Mouse (Mus musculus) brain, embryonic 14.5 days (tissue): ENCODE results near the gene Med13.

Experiments used
- CTCF ChIP-seq: fragments of 200-500 bp; IDR thresholded peaks from 2 replicates; pipeline ENCODE4 v1.5.1; 2012; ENCODE audit warnings: inconsistent platforms, mild to moderate bottlenecking, moderate library complexity, borderline replicate concordance; ENCODE audit not compliant: insufficient read depth, insufficient read length; ENCODE audit errors: extremely low read depth
- POLR2A ChIP-seq: fragments of 200-500 bp; IDR thresholded peaks from 2 replicates; pipeline ENCODE4 v1.6.1; 2012; ENCODE audit warnings: mild to moderate bottlenecking, inconsistent platforms, borderline replicate concordance; ENCODE audit not compliant: poor library complexity, insufficient read depth, insufficient read length, severe bottlenecking; ENCODE audit errors: extremely low read depth

DNA sequence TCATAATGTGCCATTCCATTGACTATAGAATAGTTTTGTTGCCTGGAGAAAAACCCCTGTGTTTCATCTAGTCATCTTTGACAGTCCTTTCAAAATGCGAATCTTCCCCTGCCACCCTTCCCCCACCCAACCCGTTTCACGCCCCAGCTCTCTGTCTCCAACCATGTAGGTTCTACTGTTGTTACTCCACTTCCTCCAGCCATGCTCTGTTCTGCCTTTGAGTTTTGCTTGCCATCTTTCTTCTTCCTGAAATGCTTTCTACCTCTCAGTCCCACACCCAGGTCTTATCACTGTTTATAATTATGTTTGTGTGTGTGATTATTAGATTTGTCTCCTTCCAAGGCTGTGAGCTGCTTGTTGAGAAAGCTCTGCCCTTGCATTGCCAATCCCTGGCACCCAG, 26.7 kb upstream of the Med13 start:
- no peak for TF ChIP-seq POLR2A
- TF ChIP-seq CTCF = no peak
